Mouse (Mus musculus): ENCODE measurements at regions not wholly inside any gene's neighbourhood (a gene's known extent, or its start where the extent isn't known, plus 50 kb on each side); places are given as distances from the start of the nearest gene placed in this dataset.
A peak's percentile ranks its signal among the peaks of the same experiment; 100 is the strongest.

- DNase-seq (ENCODE audit: low spot score in 2 of 2) = no peak
Measured at GRCm38 (mm10) chr5:83533901-83534300, 178.9 kb upstream of the Tecrl start.

GRCm38 (mm10) chr5:83518661-83519060, 163.7 kb upstream of the Tecrl start:
- no peak for DNase-seq (ENCODE audit: low spot score in 2 of 2)

DNA sequence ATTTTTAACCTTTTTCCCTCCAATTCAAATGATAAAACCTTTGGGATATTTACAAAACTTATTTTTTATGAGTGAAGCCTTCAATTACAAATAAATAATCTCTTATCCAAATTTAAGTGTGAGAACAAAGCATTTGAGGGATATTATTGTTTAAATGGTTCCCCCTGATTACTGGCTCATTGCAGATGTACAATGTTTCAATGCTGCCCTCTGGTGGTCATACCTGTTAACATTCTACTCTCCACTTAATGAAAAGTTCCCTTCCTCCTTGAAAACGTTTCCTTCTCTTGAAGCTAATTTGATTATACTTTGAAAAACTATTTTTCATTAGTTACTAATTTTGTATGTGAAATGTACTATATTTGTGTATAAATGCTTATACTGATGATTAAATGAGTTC, 129.1 kb upstream of the Tecrl start:
- peak; percentile 36 to 54 for DNase-seq (ENCODE audit: low spot score in 2 of 2)

DNA sequence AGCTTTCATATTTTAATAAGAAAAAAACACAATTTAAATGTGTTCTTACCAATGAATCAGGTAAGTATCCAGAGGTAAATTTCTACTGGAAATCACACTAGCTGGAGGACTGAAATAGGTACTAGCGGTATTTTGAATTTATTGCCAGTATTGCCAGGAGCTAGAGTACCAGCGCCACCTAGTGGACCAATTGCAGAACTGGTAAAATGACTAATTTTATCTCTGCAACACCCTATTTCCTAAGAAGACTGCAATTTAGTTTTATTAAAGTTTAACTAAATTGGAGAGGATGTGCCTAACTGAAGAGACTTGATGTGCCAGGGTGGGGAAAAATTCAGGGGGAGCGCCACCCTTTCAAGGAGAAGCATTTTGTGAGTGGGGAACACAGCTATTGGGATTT, 85.3 kb upstream of the Tecrl start:
- peak; percentile 57 to 66 for DNase-seq (ENCODE audit: low spot score in 2 of 2)

DNA sequence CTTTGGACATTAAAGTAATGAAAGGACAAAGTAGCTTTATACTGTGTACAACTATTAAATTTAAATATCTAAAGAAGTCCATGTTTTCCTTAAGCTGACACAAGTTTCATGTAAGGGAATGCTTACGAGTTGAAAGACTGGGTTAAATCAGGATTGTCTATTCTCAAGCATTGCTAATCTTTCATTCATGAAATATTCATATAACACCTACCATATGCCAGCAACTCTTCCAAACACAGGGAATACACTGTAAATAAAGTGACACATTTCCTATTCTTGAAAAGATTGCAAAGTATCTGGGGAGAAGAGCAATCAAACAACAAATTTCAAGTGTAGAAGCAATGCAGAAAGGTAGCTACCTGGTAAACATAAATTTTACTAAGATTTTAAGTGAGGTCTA, 81.5 kb upstream of the Tecrl start:
- DNase-seq (ENCODE audit: low spot score in 2 of 2) = no peak

- no peak for DNase-seq (ENCODE audit: low spot score in 2 of 2)
Measured at GRCm38 (mm10) chr5:83421708-83422107, 66.7 kb upstream of the Tecrl start.

DNA sequence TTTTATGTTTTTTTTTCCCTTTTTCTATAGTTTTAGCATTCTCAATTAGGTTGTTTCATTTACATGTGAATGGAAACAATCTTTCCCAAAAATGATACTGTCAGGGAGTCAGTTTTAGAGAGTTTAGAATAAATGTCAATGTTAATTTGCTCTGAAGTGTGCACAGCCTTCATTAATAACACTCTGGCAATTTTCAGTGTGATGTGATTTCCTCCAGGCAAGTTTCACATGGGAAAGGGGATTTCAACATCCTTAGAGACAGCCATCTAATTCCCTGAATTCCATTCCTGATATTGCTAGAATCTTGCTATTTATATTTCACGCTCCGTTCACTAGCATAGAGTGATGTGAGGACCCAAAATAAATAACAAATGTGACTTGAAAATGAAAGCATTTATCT, 55.2 kb upstream of the Tecrl start:
- DNase-seq (ENCODE audit: low spot score in 2 of 2) = no peak

DNA sequence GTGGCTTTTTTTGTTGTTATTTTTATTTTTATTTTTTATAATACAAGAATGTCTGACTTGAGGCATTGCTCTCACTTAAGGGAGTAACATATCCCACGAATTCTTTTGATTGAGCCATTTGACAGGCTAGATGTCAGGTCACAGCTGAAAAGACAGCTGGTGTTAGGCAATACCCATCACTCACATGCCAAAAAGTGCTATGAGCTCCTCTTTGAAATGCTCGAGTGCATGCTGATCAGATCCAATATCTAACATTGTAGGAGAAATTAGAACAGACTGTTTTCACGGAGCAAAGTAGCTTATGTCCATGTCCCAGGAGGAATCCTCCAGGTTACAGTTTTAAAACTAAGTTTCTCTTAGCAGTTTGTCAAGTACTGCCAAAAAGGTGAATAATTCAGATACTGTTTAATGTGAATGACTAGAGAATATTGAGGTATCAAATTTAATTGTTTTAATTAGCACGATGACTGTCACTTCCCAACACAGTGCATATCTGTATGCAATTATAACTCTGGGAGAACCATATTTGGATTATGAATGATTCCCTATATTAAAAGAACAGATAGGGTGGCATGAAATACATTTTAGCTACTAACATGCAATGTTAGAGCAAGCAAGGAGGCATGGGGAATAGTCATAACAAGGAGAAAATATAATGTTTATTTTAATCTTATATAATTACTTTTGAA, 50.4 kb upstream of the Tecrl start:
- DNase-seq (ENCODE audit: low spot score in 2 of 2) = no peak

Small RNA genes lying in the stretch of these regions (microRNA-seq; reads per million reads assigned to microRNA genes)
- 0 reads per million in 2 experiments for gene Gm44303
